Mouse (Mus musculus): Measurements from ENCODE around the gene Rps6ka2.
"Not testable (repeated sequence)": the region's sequence is repeated elsewhere in the genome, so short reads cannot be mapped to it uniquely, and the experiment has no call there.

The Rps6ka2 gene

DNA sequence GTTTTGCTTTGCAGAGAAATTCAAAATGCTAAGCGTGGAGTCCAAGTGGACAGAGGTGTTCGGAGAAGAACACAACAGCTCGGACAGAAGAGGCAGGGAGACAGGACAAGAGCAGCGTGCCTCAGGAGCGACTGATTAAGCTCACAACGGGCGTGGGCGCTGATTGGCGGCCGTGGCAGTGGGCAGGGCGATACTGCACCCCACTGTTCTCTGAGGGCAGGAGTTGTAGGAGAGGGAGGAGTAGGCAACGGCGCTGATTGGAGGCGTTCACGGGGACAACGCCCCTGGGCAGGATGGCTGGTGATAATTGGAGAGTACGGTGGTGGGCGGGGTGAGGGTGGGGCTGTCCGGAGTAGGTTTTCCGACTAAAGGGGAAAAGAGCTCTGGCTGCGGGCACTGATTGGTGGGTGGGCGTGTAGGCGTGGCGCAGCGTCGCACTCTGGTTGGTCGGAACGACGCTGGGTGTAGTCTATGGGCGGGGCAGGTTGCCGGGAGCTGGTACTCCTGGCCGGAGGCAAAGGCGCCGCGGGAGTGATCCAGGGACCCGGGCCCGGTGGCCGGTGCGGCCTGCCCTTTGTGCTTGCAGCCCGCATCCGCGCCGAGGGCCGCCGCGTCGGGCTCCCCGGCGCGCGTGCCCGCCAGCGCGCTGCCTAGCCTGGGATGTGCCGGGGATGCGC lies at the start of gene Rps6ka2:
Gene Rps6ka2, plus strand, starts transcription at position 489 of the 677 bp plus-strand sequence.
- DNase-seq (ENCODE audit: low spot score in 2 of 2): peak; percentile 84 to 93

DNA sequence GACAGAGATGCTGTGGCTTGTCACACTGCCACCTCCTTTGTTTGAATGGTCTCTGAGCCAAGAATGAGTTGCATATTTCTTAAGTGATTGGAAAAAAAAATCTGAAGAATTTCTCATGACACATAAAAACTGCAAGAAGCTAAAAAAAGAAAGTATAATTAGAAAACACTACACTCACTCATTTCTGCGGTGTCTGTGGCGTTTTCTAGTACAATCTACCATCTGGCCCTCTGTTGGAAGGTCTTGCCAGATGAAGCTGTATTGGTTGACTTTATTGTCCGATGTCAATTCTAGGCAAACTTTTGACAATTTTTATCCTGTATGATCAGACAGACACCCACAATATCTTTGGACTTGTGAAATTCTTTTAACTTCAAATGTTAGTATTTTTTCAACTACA lies 49.1 kb upstream of the Rps6ka2 start:
- not testable (repeated sequence) for DNase-seq (ENCODE audit: low spot score in 2 of 2)

DNA sequence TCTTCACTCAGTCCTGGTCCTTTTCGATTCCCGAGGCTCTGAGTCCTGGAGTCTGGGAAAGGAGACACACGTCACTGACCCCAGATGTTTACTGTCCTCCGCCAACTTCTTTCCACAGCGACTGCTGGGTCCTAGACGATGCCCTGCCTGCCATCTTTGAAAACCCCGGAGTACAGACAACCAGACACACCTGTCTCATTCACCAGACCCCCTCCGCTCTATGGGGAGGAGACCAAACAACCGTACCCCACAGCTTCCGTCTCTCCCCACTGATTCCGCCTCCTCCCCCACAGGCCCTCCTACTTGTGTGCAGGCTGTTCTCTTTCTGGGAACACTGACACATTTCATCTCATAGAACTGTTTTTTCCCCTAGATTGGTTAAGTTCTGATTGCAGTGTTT lies 47.4 kb upstream of the Rps6ka2 start:
- DNase-seq (ENCODE audit: low spot score in 2 of 2): not testable (repeated sequence)

DNA sequence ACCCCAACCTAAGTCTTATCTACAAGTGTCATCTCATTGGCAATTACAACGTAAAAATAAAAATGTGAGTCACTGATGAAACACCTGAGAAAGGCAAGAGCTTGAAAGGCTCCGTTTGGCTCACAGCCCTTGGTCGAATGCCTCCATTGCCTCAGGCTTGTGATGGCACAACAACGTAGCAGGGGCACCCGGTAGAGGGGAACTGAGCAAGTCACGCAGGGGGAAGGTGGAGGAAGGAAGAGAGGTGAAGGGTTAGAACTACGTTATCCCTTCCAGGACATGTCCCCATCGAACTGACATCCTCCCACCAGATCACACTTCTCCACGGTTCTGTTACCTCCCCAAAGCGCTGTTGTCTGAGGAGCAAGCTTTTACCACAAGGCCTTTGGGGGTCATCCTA lies 43.4 kb upstream of the Rps6ka2 start:
- not testable (repeated sequence) for DNase-seq (ENCODE audit: low spot score in 2 of 2)

DNA sequence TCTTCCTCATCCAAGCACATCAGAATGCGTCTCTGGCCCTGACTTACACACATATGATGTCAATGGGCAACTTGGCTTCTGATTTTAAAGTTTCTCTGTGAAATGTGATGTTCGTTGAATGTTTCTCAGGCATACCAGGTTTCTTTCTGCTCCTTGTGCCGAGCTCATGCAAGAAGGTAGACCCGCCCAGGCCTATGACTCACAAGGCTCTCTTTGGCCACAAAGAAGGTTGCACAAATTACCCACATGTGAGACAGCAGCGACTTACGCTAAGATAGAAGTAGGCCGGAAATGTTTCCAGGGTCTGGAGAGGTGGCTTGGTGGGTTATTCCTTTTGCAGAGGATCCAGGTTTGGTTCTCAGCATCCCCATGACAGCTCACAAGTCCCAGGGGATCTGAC lies 35.9 kb upstream of the Rps6ka2 start:
- not testable (repeated sequence) for DNase-seq (ENCODE audit: low spot score in 2 of 2)

DNA sequence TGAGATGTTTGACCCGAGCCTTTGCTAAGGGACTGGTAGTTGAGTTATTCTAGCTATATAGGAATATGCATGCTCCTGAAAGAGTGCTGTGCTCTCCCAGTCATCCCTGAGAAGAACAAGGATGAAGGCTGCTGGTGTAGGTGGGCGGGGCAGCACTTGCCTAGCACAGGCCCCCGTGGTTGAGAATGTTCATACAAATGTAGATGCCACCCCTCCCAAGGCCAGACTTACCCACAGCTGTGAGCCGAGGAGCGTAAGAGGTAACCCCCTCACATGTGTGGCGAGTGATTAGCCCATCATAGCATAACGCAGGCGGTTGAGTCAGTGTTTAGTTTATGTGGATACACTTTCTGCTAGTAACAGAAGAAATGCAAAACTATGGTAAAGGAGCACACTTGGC lies 34.6 kb upstream of the Rps6ka2 start:
- not testable (repeated sequence) for DNase-seq (ENCODE audit: low spot score in 2 of 2)

DNA sequence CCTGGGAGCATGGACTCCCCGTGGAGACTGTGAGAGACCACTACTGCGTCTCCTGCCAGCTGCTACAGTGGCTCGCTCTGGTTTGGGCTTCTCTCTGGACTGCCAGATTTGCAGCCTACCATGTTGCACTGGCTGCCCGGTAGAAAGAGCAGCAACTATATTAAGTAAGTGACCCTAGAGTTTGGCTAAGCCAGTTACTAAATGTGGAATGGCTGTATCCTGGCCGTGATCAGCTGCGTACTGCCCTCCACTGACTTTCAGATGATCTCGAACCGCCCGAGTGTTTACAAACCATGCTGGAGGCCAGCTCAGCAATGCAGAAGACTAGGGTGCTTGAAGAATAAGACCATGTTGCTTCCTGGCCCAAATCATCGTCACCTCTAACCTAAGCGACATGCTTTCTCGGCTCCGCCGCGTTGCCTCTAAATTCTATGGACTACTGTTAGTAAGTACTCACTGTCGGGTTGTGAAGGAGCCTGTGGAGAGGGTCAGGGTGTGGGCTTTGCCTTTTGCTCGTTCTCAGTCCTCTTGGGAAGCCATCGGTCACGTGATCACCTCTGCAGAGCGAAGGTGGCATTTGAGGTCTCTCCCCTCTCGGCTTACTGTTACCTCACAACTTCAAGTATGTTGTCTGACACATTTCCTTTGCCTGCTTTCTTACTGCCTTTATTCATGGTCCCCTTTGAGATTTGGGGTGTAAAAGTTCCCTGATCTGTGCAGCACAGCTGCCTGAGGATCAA lies 31.6 kb upstream of the Rps6ka2 start:
- DNase-seq (ENCODE audit: low spot score in 2 of 2): no peak

DNA sequence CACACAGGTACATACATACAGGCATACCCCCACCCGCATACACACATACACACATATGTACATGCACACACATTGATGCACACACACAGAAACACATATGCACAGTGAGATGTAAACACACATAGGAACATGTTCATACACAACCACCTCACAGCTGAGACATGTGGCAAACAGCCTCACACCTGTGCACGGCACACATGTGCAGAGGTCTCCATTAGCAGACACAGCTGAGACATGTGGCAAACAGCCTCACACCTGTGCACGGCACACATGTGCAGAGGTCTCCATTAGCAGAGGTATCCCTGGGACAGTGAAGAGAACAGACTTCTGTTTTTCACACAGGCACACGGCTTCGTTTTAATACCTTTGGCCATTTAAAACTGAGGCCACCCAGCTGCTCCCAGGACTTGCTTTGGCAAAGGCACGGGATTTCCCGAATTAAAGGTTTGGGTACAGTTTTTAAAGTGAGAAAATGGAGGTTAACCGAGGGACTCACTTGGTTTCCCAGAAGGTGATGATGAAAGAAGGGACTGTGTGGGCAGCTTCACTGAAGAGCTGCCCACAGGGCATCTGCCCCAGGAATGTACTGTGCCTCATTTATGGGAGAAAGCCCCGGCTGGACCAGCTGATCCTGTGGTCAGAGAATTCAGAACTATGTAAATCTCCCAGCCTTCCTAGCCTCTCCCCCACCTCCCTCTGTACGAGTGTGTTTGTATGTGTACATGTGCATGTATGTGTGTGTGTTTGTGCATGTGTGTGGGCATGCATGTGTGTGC lies 29.3 kb upstream of the Rps6ka2 start:
- no peak for DNase-seq (ENCODE audit: low spot score in 2 of 2)

DNA sequence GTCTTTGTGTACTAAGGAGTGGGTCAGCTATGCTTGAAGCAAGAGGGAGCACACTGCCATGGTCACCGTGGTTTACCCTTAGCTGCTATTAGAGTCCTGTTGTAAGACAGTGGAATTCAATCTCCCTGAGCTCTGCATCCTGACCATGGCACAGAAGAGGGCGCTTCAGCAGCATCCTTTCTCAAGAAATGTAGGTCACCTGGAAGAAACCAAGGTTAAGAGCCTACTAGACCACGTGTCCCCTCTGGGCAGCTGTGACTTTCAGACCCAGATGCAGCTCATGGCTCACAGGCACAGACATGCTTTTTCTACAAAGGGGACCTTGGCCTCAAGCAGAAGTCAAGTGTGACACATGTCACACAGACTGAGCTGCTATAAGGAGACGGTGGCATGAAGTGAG lies 27.5 kb upstream of the Rps6ka2 start:
- DNase-seq (ENCODE audit: low spot score in 2 of 2): no peak

DNA sequence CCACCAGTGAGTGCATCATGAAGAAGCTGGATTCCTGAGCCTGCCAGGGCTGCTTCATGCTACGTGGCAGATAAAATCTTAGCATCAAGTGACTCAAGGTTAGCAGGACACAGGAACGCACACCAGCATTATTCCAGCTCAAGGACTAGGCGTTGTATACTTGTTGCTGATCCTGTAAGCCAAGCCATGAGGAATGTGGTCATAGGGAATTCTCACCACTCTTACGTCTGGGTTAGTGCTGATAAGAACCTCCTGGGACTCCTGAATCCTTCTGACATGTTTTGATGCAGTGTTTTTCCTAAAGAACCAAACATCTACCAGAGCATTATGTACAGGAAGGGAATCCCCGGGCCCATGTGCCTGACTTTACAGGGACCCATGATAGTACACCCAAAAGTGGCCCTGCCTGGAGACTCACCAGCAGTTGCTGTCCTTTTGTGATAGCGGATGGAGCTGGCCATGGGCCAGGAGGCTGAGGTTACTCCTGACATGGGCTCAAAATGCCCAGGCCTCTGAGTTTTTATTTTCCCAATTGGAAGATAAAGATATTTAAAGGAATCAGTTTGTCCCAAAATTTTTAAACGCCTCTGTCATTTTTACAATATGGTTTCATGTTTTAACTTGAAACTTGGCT lies 25.9 kb upstream of the Rps6ka2 start:
- no peak for DNase-seq (ENCODE audit: low spot score in 2 of 2)

DNA sequence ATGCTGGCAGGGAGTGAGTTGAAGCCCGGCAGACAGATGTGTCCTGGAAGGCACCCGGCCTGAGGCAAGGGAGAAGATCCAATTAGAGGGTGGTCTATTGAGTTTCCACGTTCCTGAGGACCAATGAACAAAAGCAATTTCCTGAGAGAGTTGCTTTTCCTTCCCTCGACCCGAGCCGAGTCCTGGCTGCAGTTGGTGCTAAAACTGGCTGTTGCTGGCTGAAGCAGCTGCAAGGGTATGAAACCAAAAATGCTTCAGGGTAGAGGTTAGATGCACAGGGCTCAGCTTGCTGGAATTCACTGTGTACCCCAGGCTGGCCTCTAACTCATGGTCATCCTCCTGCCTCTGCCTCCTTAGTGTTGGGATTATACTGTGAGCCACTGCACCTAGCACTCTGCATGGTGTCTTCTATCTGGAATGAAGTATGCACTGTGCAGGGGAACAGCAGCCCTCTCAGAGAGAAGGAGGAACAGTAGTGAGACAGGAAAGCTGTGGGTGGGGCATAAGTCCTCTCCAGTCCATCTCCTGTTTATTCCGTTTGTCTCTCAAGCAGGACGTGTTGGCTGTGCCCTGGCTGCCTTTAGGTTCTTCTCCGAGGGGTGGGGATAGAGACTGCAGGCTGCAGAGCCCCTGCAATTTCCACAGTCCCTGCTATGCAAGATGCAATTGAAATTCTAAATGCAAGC lies 24.4 kb upstream of the Rps6ka2 start:
- no peak for DNase-seq (ENCODE audit: low spot score in 2 of 2)

DNA sequence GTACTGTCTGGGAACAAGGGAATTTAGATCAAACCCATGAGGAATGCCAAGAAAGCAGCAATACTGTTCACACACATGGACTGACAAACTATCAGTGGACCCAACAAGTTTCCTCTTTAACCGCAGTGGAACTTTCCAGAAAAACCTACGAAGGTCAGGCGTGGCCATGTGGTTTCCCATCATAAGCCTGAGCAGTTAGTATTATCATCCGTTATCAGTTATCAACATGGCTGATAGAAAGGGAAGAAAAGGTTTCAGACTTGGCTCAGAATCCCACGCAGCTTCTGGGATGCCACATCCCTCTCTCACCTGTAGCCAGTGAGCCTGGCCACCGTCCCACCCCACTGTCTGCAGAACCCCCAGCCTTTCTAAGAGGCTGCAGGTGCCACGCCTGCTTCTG lies 23.4 kb upstream of the Rps6ka2 start:
- DNase-seq (ENCODE audit: low spot score in 2 of 2): no peak

DNA sequence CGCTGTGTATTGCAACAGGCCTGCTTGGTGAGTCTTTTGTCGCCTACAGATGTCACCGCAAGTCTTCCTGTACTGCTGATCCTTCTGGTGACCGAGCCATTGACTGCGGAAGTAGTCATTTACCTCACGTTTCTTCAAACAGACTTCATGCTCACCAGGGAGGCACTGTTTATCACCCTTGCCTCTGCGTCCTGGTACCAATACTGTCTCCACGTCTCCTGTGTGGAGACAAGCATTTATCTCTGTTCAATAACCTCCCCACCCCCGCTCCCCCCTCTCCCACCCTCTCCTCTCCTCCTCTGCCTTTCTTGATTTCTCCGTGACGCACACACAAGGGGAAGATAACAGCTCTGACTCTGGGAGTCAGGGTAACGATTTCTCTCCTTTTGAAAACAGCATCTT lies 22.0 kb upstream of the Rps6ka2 start:
- no peak for DNase-seq (ENCODE audit: low spot score in 2 of 2)

DNA sequence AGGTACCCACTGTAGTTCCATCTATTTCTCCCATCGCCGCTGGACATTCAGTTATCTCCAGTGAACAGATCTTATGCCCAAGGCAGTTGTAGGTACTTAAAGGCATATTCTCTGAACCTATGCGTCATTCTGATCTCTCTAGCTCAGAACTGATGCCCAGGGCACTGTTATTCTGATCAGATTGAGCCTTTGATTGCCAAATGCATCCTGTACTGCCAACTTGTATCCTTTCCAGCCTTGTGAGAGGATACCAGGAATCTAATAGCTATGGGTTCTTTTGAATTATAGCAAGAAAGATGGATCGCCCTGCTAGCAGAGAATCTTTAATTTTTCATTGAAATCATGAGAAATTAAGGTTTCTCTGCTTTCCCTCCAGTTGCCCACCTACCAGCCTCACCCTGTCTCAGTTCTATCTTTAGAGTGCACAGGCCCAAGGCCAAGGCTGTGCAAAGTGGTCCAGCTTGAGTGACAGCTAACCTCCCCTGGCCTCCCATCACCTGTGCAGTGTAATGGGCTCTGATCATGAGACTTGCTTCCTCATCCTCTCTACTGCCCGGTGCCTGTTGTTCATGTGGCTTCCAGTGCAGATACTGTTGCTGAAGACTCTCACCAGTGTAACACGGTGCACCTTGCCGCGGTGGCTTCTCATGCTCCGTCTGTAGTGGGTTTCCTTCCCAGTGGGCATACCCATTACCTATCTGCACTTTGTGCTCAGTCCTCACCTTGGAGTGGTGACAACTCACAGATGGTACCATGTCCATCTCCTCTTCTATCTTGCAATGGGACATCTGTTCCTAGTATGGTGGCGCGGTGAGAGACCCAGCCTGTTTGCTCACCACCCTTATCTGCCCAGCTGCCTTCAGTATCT lies 20.4 kb upstream of the Rps6ka2 start:
- no peak for DNase-seq (ENCODE audit: low spot score in 2 of 2)

DNA sequence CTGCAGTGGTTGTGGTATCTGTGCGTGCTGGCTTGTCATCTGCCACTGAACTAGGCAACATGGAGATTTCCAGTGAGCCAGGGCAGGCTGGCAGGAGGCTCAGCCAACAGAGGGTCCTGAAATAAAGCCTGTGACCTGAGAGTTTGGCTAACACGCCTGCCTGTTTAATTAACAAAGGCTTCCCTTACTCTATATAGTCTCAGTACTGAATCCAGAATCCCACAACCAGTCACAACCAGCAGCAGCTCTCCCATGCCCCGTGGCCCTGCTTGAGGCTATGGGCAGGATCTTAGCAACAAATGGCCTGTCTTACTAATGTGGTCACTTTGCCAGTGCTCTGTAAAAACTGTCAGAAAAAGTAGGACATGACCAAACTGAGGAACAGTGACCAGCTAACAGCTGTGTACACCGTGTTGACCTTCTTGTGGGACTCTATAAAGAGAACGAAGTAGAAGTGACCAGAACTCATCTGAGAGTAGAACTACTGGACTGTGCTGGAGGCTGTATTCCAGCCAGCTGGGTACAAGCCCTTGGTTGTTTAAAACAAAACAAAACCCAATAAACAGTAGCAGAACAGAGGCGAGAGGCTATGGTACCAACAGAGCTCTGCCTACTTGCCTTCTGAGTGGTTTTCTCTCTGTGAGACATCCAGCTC lies 18.3 kb upstream of the Rps6ka2 start:
- no peak for DNase-seq (ENCODE audit: low spot score in 2 of 2)

DNA sequence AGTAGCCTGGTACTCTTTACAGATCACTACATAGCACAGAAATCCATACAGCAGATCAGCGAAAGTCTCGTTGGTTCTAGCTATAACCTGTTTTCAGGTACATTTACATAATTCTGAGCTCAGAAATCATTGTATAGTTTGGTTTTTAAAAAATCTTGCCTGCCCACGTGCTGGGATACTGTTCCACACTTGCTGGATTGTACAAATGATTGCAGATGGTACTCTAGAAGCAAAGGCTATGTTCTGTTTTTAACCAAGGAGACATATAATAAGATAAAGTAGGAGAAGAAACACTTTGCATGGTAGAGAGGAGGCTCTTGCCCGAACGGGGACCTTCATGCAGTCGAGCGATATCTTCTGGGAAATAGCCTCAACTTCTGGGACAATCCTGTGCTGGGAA lies 17.3 kb upstream of the Rps6ka2 start:
- DNase-seq (ENCODE audit: low spot score in 2 of 2): no peak

DNA sequence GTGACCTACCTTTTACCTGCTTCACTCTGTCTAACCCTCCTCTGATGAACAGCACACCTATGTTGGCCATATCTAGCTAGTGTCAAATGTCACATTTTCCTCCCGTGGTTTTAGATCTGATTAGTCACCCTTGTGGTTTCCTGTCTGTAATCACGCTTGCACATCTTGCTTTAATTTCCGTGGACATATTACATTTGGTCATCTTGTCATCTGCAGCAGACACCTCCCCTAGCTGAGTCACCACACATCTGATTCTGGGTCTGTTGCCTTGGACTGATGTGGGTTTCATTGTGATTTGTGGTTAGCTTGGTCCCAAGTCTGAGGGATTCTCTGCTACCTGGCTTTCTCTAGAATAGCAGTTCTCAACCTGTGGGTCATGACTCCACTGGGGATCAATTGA lies 6.0 kb upstream of the Rps6ka2 start:
- DNase-seq (ENCODE audit: low spot score in 2 of 2): peak; percentile 62 to 76

DNA sequence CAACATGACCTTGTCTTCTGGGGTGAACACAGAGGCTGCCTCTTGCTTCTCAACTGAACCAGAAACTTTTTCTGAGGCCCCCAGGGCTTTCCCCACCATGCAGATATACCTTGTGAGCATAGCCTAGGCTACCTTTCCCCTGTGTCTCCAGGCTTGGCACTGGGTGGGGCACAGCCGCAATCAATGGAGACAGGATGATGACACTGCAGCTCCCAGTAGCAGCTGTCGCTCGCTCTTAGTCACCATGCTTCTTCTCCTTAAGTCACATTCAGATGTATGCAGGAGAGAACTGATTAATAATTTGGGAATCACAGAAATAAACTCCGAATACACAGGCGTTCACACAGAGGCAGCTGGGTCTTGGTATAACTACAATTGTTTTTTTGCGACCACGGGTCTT lies 4.4 kb upstream of the Rps6ka2 start:
- DNase-seq (ENCODE audit: low spot score in 2 of 2): no peak

DNA sequence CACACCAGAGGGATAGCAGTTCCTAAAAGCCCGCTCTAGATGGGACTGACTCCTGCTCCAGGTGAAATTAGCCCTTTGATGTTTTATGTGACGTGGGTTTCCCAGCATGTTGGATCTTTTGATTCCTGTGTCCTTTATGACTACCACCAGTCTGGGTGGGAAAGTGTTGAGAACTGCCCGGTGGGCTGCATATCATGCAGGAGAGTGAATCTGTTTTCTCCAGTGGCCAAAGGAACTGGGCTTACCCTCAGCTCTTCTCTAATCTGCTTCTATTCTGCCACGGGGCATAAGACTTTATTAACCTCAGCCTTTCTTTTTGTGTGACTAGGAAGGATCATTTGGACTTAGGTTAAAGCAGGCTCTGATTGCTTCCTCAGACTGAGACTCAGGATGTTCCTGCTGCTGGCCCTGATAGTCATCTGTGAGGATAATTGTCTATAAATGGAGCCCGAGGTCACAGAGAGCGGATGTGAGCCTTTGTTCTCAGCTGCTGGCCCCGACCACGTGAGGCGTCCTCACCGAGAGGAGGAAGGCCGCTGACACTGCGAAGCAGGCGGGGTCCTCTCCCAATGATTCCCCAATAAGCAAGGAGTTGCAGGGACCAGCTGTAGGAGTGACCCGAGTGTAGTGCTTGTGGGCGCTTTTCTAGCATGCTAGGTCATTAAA lies 821 bp upstream of the Rps6ka2 start:
- DNase-seq (ENCODE audit: low spot score in 2 of 2): peak; percentile 18 to 43

Measured in natural killer cell, adult 2 months (primary cell).